Mouse (Mus musculus) G1E (cell line): ENCODE data around the gene Rai1.

ENCODE experiments used
- CTCF ChIP-seq: IDR thresholded peaks from 2 replicates; pipeline ENCODE4 v1.5.1; 2012; ENCODE audit warnings: low read depth, low read length, inconsistent platforms, mixed read lengths
- GATA1 ChIP-seq: IDR thresholded peaks from 2 replicates; pipeline ENCODE4 v1.6.1; 2012; ENCODE audit warnings: borderline replicate concordance, low read length, inconsistent platforms, mixed read lengths
- GATA2 ChIP-seq: IDR thresholded peaks from 2 replicates; pipeline ENCODE4 v1.6.1; 2012; ENCODE audit warnings: low read depth, low read length, inconsistent platforms, borderline replicate concordance
- POLR2AphosphoS5 ChIP-seq: IDR thresholded peaks from 2 replicates; pipeline ENCODE4 v1.6.1; 2012; ENCODE audit warnings: low read depth, low read length, inconsistent platforms; ENCODE audit not compliant: insufficient replicate concordance
- TAL1 ChIP-seq: conservative IDR thresholded peaks from 2 replicates; pipeline ENCODE4 v1.6.1; 2012; ENCODE audit warnings: low read depth, low read length, inconsistent platforms, mixed read lengths

DNA sequence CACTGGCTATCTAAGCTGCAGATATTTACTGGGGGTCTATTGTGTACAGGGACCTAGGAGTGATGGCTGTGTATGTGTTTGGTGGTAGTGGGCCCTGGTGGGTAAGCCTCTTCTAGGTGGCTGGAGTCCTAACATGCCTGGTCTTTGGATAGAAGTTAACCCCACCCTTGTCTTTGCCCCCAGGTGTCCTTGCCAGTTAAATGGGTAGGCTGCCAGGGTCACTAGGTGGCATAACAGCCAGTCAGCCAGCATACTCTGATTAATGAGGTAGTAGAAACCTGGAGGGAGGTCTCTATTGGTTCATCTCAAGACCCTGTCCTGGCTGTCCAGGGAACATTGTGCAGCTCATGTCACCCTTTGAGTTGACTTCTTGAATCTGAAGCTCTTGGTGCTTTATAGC, 17.8 kb downstream of the Rai1 start:
- no peak for TF ChIP-seq CTCF
- TF ChIP-seq TAL1: no peak
- no peak for TF ChIP-seq GATA1
- TF ChIP-seq GATA2: no peak
- TF ChIP-seq POLR2AphosphoS5: no peak
